Mouse (Mus musculus): ENCODE data around the gene Pkd1l1. TPM values are rescaled to one million over a fixed set of nuclear protein-coding genes. Genes with fewer than 3 reads are reported as not detected.

The Pkd1l1 gene
- total and polyA plus RNA-seq, 3 experiments: not detected

- Histone ChIP-seq H3K4me3 (replicated peaks in 1 of 3; ENCODE audit: low read depth in 2 of 3, low read length in 2 of 3, poor library complexity in 1 of 3) (no peak overlapping the region), H3K9me3 (replicated peaks; ENCODE audit: low read length) (no peaks in the 10 kb centered on the region), H3K4me1 (ENCODE audit: control insufficient read depth in 1 of 2, insufficient read depth in 2 of 2) (no peaks in the 10 kb centered on the region), H3K36me3 (replicated peaks in 1 of 2; ENCODE audit: control insufficient read depth in 1 of 2, insufficient read depth in 1 of 2, low read length in 1 of 2) (no peaks in the 10 kb centered on the region), H3K4me2 (ENCODE audit: insufficient read depth, low read depth, poor library complexity, severe bottlenecking) (no peak overlapping the region), H3K27me3 (replicated peaks) (peaks cover 88% of the 10 kb centered on the region), H3K27ac (ENCODE audit: insufficient read depth, low read depth) (no peak overlapping the region), H3K79me2 (replicated peaks; ENCODE audit: control insufficient read depth, extremely low read depth, insufficient read depth, poor library complexity, severe bottlenecking) (no peaks in the 10 kb centered on the region), H3K9ac (ENCODE audit: insufficient read depth, low read depth) (no peak overlapping the region)
- dilution Hi-C loops (cut with MboI; ENCODE audit: extremely low pct_ligation_motif_present, extremely low pct_unique_long_range_greater_than_20kb, low sequenced_read_pairs): no loop called here
- in situ Hi-C loops (cut with MboI; ENCODE audit: low pct_ligation_motif_present, low pct_unique_long_range_greater_than_20kb, low sequenced_read_pairs): no loop called here
- no peak for DNase-seq (ENCODE audit: extremely low read depth)
- TF ChIP-seq GABPA (IDR thresholded peaks at IDR 0.05; ENCODE audit: insufficient replicate concordance, low read depth, low read length) (no peak), KAT2A (IDR thresholded peaks at IDR 0.05; ENCODE audit: insufficient replicate concordance, low read length) (no peak), RCOR1 (conservative IDR thresholded peaks at IDR 0.05; ENCODE audit: low read depth, low read length) (no peak), ZMIZ1 (IDR thresholded peaks at IDR 0.05; ENCODE audit: low read depth, low read length) (no peak), MYC (IDR thresholded peaks at IDR 0.05; ENCODE audit: low read depth, low read length) (no peak), SIN3A (IDR thresholded peaks at IDR 0.05; ENCODE audit: low read length) (no peak), USF1 (IDR thresholded peaks at IDR 0.05; ENCODE audit: low read depth, low read length) (no peak), IRF4 (IDR thresholded peaks at IDR 0.05; ENCODE audit: low read depth, low read length) (no peak), E2F4 (IDR thresholded peaks at IDR 0.05; ENCODE audit: insufficient replicate concordance, low read depth, low read length) (no peak), MXI1 (IDR thresholded peaks at IDR 0.05; ENCODE audit: low read depth, low read length) (no peak), MAZ (IDR thresholded peaks at IDR 0.05; ENCODE audit: low read depth, low read length) (no peak), USF2 (conservative IDR thresholded peaks at IDR 0.05; ENCODE audit: low read depth, low read length) (no peak), HCFC1 (IDR thresholded peaks at IDR 0.05; ENCODE audit: low read depth, low read length) (no peak), JUN (IDR thresholded peaks at IDR 0.05; ENCODE audit: insufficient read depth, low read depth, low read length) (no peak), PAX5 (IDR thresholded peaks at IDR 0.05; ENCODE audit: low read length) (no peak), MEF2A (IDR thresholded peaks at IDR 0.05; ENCODE audit: borderline replicate concordance, low read depth, low read length) (no peak)
Measured at GRCm38 (mm10) chr11:8859041-8859440, 114.0 kb downstream of the Pkd1l1 start.

GRCm38 (mm10) chr11:8856125-8856524 lies 116.9 kb downstream of the Pkd1l1 start:
- dilution Hi-C loops (cut with MboI; ENCODE audit: extremely low pct_ligation_motif_present, extremely low pct_unique_long_range_greater_than_20kb, low sequenced_read_pairs) (no loop called here), in situ Hi-C loops (cut with MboI; ENCODE audit: low pct_ligation_motif_present, low pct_unique_long_range_greater_than_20kb, low sequenced_read_pairs) (no loop called here)
- Histone ChIP-seq H3K4me2 (ENCODE audit: insufficient read depth, low read depth, poor library complexity, severe bottlenecking) (no peak overlapping the region), H3K4me3 (replicated peaks in 1 of 3; ENCODE audit: low read depth in 2 of 3, low read length in 2 of 3, poor library complexity in 1 of 3) (no peak overlapping the region), H3K4me1 (ENCODE audit: control insufficient read depth in 1 of 2, insufficient read depth in 2 of 2) (no peaks in the 10 kb centered on the region), H3K9me3 (replicated peaks; ENCODE audit: low read length) (no peaks in the 10 kb centered on the region), H3K27ac (ENCODE audit: insufficient read depth, low read depth) (no peak overlapping the region), H3K79me2 (replicated peaks; ENCODE audit: control insufficient read depth, extremely low read depth, insufficient read depth, poor library complexity, severe bottlenecking) (no peaks in the 10 kb centered on the region), H3K27me3 (replicated peaks) (peaks cover 64% of the 10 kb centered on the region), H3K9ac (ENCODE audit: insufficient read depth, low read depth) (no peak overlapping the region), H3K36me3 (replicated peaks in 1 of 2; ENCODE audit: control insufficient read depth in 1 of 2, insufficient read depth in 1 of 2, low read length in 1 of 2) (no peaks in the 10 kb centered on the region)
- TF ChIP-seq BHLHE40 (IDR thresholded peaks at IDR 0.05; ENCODE audit: low read depth, low read length) (no peak), E2F4 (IDR thresholded peaks at IDR 0.05; ENCODE audit: insufficient replicate concordance, low read depth, low read length) (no peak), HCFC1 (IDR thresholded peaks at IDR 0.05; ENCODE audit: low read depth, low read length) (no peak), JUN (IDR thresholded peaks at IDR 0.05; ENCODE audit: insufficient read depth, low read depth, low read length) (no peak), SMC3 (IDR thresholded peaks at IDR 0.05; ENCODE audit: low read depth, low read length) (peak; percentile 20; the same call in 1 of the 2 replicates), CTCF (conservative IDR thresholded peaks at IDR 0.05 in 1 of 2, IDR thresholded peaks at IDR 0.05 in 1 of 2; ENCODE audit: low read depth in 2 of 2, low read length in 2 of 2) (peak in 1 of 2 experiments; percentile 37; a peak in 1 of 4 replicates), UBTF (IDR thresholded peaks at IDR 0.05; ENCODE audit: low read depth, low read length) (no peak), TCF12 (IDR thresholded peaks at IDR 0.05; ENCODE audit: low read depth, low read length) (no peak), SIN3A (IDR thresholded peaks at IDR 0.05; ENCODE audit: low read length) (no peak)
- DNase-seq (ENCODE audit: extremely low read depth): no peak

Measured in CH12.LX (cell line).